Mouse (Mus musculus) ES-E14 (cell line): Measurements from ENCODE around the gene Wif1.

Experiments used
- HCFC1 ChIP-seq: IDR thresholded peaks from 2 replicates; pipeline ENCODE4 v1.6.1; 2012; ENCODE audit warnings: low read length, inconsistent platforms, borderline replicate concordance; ENCODE audit not compliant: insufficient read depth
- MAFK ChIP-seq: IDR thresholded peaks from 2 replicates; pipeline ENCODE4 v1.6.1; 2014; ENCODE audit warnings: mild to moderate bottlenecking, low read depth, low read length, inconsistent platforms; ENCODE audit not compliant: insufficient read depth
- ZC3H11A ChIP-seq: IDR thresholded peaks from 2 replicates; pipeline ENCODE4 v1.6.1; 2012; ENCODE audit warnings: low read depth, mild to moderate bottlenecking, inconsistent platforms, low read length, borderline replicate concordance

DNA sequence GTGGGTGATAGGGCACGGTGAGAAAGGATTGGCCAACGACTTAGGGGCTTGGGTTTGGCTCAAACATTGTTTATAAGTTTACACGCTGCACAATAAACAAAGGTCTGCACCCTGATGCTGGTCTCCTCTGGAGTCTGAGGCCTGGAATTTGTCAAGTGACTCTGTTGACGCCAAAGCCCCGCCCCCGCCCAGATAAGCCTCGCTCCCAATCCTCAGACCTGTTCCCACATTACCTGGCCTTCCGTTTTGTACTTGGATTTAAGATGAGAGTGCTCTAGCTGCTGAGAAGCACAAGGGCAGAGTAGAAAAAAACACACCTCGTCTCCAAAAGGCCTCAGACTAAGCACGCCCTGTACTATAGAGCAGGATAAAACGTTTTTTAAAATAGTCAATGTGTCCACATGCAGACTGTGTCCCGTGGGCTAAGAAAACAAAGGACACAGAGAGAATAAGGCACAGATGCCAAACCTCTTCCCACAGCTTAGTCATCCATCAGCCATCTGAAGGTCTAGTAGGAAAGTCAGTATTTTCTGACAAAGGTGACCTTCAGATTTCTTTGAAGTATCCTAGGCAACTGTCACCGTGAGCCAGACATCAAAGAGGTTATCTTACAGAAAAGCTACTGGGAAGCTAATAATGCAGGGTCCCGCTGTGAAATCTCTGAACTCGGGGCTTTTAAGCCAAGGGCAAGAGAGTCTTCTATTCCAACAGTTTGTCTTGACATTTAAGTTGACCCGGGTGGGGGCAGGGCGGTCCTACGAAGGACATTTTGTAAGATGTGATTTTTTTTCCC lies 16.9 kb upstream of the Wif1 start:
- TF ChIP-seq ZC3H11A = no peak
- TF ChIP-seq MAFK = no peak
- no peak for TF ChIP-seq HCFC1
